Mouse (Mus musculus) lung, adult 2 months (tissue): ENCODE data around the gene Inmt.

Experiments used
- CTCF ChIP-seq: fragments of 200-500 bp; IDR thresholded peaks from 2 replicates; pipeline ENCODE4 v1.5.1; 2011; ENCODE audit warnings: mild to moderate bottlenecking, low read length, control low read depth; ENCODE audit not compliant: insufficient read depth
- POLR2A ChIP-seq: fragments of 200-500 bp; IDR thresholded peaks from 2 replicates; pipeline ENCODE4 v1.6.1; 2011; ENCODE audit warnings: low read depth, mild to moderate bottlenecking, control low read depth, low read length, borderline replicate concordance; ENCODE audit errors: extremely low read depth

GRCm38 (mm10) chr6:55128391-55128790 lies 46.5 kb downstream of the Inmt start:
- TF ChIP-seq CTCF (no peak), POLR2A (no peak)
